Mouse (Mus musculus) embryonic fibroblast, embryonic 13.5 days (primary cell): ENCODE measurements around the gene Dlg2.

ENCODE experiments used
- CTCF ChIP-seq: IDR thresholded peaks from 2 replicates; pipeline ENCODE4 v1.5.1; 2011; ENCODE audit warnings: mild to moderate bottlenecking, control low read depth, low read length, moderate library complexity, borderline replicate concordance; ENCODE audit not compliant: insufficient read depth
- POLR2A ChIP-seq: IDR thresholded peaks from 2 replicates; pipeline ENCODE4 v1.6.1; 2011; ENCODE audit warnings: low read depth, mild to moderate bottlenecking, control low read depth, low read length, moderate library complexity

DNA sequence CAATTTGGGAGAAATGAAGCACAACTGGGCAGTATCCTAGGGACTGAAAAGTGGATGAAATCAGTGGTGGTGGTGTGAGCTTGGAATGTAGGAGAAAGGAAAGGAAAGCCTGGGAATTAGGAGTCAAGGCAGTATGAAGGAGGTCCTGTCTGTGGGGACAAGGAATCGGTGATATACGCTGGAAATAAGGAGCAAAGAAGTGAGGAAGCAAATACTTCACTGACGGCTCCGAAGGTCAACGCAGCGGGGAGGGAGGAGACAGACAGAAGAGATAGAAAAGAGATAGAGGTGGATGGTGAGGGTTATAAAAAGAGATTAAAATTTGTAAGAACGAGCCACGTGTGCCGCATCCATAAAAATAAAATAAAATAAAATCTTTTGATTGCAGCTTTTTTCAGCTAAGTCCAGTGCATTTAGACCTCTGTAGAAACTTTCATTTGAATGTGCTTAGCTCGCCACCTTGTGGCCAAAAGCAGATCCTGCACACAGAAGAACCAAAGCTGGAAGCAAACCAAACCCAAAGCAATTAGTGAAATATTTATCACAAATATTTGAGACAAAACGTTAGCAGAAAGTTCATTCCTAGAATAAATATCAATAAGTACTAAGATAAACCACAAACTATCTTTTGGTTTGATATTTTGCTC lies 955.2 kb downstream of the Dlg2 start:
- TF ChIP-seq CTCF, result 0 out of 2 replicates have a peak, but pooled peaks have one; percentile 39
- TF ChIP-seq POLR2A, result no peak
